Mouse (Mus musculus): ENCODE measurements around the gene Rap2c.

GRCm38 (mm10) chrX:51035678-51036209 lies 17.9 kb upstream of the Rap2c start:
- TF ChIP-seq CTCF (IDR thresholded peaks at IDR 0.05; ENCODE audit: low read depth, low read length) (no peak), POLR2A (IDR thresholded peaks at IDR 0.05; ENCODE audit: extremely low read depth, insufficient read depth, low read length) (no peak)
